Mouse (Mus musculus) heart, adult 2 months (tissue): ENCODE data around the gene Zfp61.

ENCODE experiments used
- EP300 ChIP-seq: fragments of 200-500 bp; IDR thresholded peaks from 2 replicates; pipeline ENCODE4 v1.6.1; 2011; ENCODE audit warnings: low read depth, low read length, control low read depth; ENCODE audit not compliant: insufficient read depth
- POLR2A ChIP-seq: fragments of 200-500 bp; IDR thresholded peaks from 2 replicates; pipeline ENCODE4 v1.6.1; 2011; ENCODE audit warnings: mild to moderate bottlenecking, low read depth, low read length, control low read depth; ENCODE audit not compliant: insufficient read depth

- TF ChIP-seq POLR2A (no peak), EP300 (no peak)
These were observed 17.9 kb upstream of the Zfp61 start for GRCm38 (mm10) chr7:24318942-24319341.
